ENCODE assay signal across 8 mouse cellular contexts in the genomic region with DNA sequence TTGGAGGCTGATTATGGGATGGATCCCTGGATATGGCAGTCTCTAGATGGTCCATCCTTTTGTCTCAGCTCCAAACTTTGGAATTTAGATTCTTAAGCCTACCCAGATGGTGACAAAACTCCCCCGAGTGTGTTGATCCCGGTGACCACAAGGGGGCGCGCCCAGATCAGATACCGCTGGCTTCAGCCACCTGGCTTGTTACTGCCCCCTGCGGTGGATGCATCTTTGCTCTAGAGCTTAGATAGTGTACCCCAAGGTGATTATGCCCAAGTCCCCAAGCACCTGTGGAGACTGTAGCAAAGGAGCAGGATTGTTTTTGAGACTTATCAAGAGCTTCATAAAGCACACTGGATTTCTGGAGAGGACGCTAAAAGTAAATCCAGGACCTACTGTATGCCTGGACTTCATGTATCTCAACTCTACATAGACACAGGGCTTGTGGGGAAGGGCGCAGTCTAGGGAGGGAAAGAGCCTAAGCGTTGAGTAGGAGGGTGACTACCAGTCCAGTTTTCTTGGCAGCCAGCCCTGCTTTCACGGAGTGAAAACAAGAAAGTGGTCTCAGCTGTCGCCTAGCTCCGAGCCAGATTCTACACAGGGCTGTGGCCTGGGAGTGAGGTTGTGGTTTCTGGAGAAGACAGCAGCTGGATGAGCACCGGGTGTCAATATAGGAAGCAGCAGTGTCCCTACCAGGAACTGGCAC. TPM values are rescaled to one million over a fixed set of nuclear protein-coding genes. Genes with fewer than 3 reads are reported as not detected.
DNase-seq lines count a peak whose midpoint lies in the region; ATAC-seq and TF ChIP-seq lines count a peak whose summit lies in the region.
"Had no signal": no experiment of that assay in that cellular context is flagged by ENCODE, and none has a peak within 500 bp of the region (broad histone marks: within the 10 kb centered on the region; RNA-seq: fewer than 3 reads in every experiment).

No protein-coding gene starts in this region.

- TF ChIP-seq POLR2A in small intestine, adult 2 months (IDR thresholded peaks at IDR 0.05; ENCODE audit: low read depth, low read length): no peak

- no peaks in the 10 kb centered on the region for H3K27me3 ChIP-seq in forebrain, embryonic 15.5 days
- H3K27me3 ChIP-seq in hindbrain, embryonic 12.5 days: peaks cover 5% of the 10 kb centered on the region
- H3K27me3 ChIP-seq in small intestine, adult 2 months (ENCODE audit: control insufficient read depth, insufficient read depth, low read length): no peaks in the 10 kb centered on the region

- no peaks in the 10 kb centered on the region for H3K9me3 ChIP-seq in forebrain, embryonic 15.5 days
- H3K9me3 ChIP-seq in hindbrain, embryonic 12.5 days (replicated peaks): no peaks in the 10 kb centered on the region

- DNase-seq in R1 (ENCODE audit: low read depth, low spot score): peak; percentile 83
- DNase-seq in cerebellum, adult 11-12 months: peak; percentile 73
- DNase-seq in layer of hippocampus, postnatal 36 days: peak; percentile 77 to 78
- DNase-seq in mesoderm, embryonic 11.5 days (ENCODE audit: low read depth, low spot score): peak; percentile 81

- H3K36me3 ChIP-seq in forebrain, embryonic 15.5 days: no peaks in the 10 kb centered on the region
- H3K36me3 ChIP-seq in hindbrain, embryonic 12.5 days: no peaks in the 10 kb centered on the region
- H3K36me3 ChIP-seq in small intestine, adult 2 months (ENCODE audit: control insufficient read depth, insufficient read depth, low read length): no peaks in the 10 kb centered on the region

- no peak overlapping the region for H3K9ac ChIP-seq in forebrain, embryonic 15.5 days (replicated peaks)
- no peak overlapping the region for H3K9ac ChIP-seq in hindbrain, embryonic 12.5 days

- 26% methylated on average over 13 of the region's 13 CpGs for WGBS in forebrain, embryonic 15.5 days
- WGBS in hindbrain, embryonic 12.5 days: 35% methylated on average over 13 of the region's 13 CpGs
- 33% methylated on average over 13 of the region's 13 CpGs for WGBS in small intestine, adult 2 months

- peak; percentile 51; the same call in 1 of the 2 replicates for ATAC-seq in forebrain, embryonic 15.5 days (replicated peaks)
- peak; percentile 54; the same call in 1 of the 2 replicates for ATAC-seq in hindbrain, embryonic 12.5 days (ENCODE audit: low FRiP score)

- peak; percentile 99 for TF ChIP-seq CTCF in small intestine, adult 2 months (IDR thresholded peaks at IDR 0.05; ENCODE audit: extremely low read depth, insufficient read length, insufficient replicate concordance, low read depth, low read length)

- H3K4me2 ChIP-seq in forebrain, embryonic 15.5 days (replicated peaks): no peak overlapping the region
- no peak overlapping the region for H3K4me2 ChIP-seq in hindbrain, embryonic 12.5 days (replicated peaks)

- no peak overlapping the region for H3K4me3 ChIP-seq in forebrain, embryonic 15.5 days
- H3K4me3 ChIP-seq in hindbrain, embryonic 12.5 days: no peak overlapping the region
- no peak overlapping the region for H3K4me3 ChIP-seq in small intestine, adult 2 months (ENCODE audit: low read depth, low read length)
- H3K4me3 ChIP-seq: myocyte had no signal

- H3K4me1 ChIP-seq in forebrain, embryonic 15.5 days: no peaks in the 10 kb centered on the region
- H3K4me1 ChIP-seq in hindbrain, embryonic 12.5 days: peaks cover 6% of the 10 kb centered on the region; the same call in 1 of the 2 replicates
- H3K4me1 ChIP-seq in small intestine, adult 2 months (ENCODE audit: control insufficient read depth, insufficient read depth, insufficient read length, low read length): no peaks in the 10 kb centered on the region

- no peak overlapping the region for H3K27ac ChIP-seq in forebrain, embryonic 15.5 days (replicated peaks)
- H3K27ac ChIP-seq in hindbrain, embryonic 12.5 days: no peak overlapping the region
- no peak overlapping the region for H3K27ac ChIP-seq in small intestine, adult 2 months (ENCODE audit: insufficient read depth, low read depth, low read length)

RNA-seq across cellular contexts. Expression of a gene that starts 24.6 kb away (rescaled TPM):
- polyA plus RNA-seq in forebrain, embryonic 15.5 days (2015; fragmentation: Nextera tagmentation; extraction: Ambion mirVana): 4.5 and 6.4 TPM in 2 replicates
- polyA plus RNA-seq in hindbrain, embryonic 12.5 days (2016; fragmentation: Nextera tagmentation; extraction: Ambion mirVana): 7.5 and 10.3 TPM in 2 replicates
- total RNA-seq in layer of hippocampus, postnatal 36 days (2021): 10 to 100 TPM; 13.1 to 14.2 TPM
- polyA plus RNA-seq in small intestine, adult 2 months (2012; rRNA removed): 0.41 TPM in 1 of 2 replicates, not detected in the other
- polyA plus RNA-seq: myocyte had no signal
